Mouse (Mus musculus) limb, embryonic 15.5 days (tissue): ENCODE measurements around the gene Pum1. TPM values are rescaled to one million over a fixed set of nuclear protein-coding genes. Genes with fewer than 3 reads are reported as not detected.

ENCODE experiments used
- ATAC-seq: fragments of 200-750 bp; cut with Nextera tagmentation; 2 replicates; pipeline ENCODE4 v1.8.0; 2017; ENCODE audit warnings: low read depth, moderate TSS enrichment; ENCODE audit not compliant: insufficient number of reproducible peaks, low FRiP score, low TSS enrichment
- H3K27ac ChIP-seq: fragments of 300-500 bp; sonication (generic); 2 replicates; pipeline ENCODE4 v1.5.1; 2015; ENCODE audit warnings: moderate library complexity, mild to moderate bottlenecking, inconsistent platforms
- H3K27me3 ChIP-seq: fragments of 300-500 bp; sonication (generic); 2 replicates; pipeline ENCODE4 v1.6.1; 2015; ENCODE audit warnings: inconsistent platforms
- H3K36me3 ChIP-seq: fragments of 300-500 bp; sonication (generic); 2 replicates; pipeline ENCODE4 v1.6.1; 2015; ENCODE audit warnings: inconsistent platforms
- H3K4me1 ChIP-seq: fragments of 300-500 bp; sonication (generic); 2 replicates; pipeline ENCODE4 v1.6.1; 2015; ENCODE audit warnings: inconsistent platforms
- H3K4me2 ChIP-seq: fragments of 300-500 bp; sonication (generic); 2 replicates; pipeline ENCODE4 v1.6.1; 2015; ENCODE audit warnings: mild to moderate bottlenecking, inconsistent platforms
- H3K4me3 ChIP-seq: fragments of 300-500 bp; sonication (generic); 2 replicates; pipeline ENCODE4 v1.5.1; 2015; ENCODE audit warnings: mild to moderate bottlenecking, inconsistent platforms
- H3K9ac ChIP-seq: fragments of 300-500 bp; sonication (generic); 2 replicates; pipeline ENCODE4 v1.6.1; 2015; ENCODE audit warnings: inconsistent platforms
- H3K9me3 ChIP-seq: fragments of 300-500 bp; sonication (generic); 2 replicates; pipeline ENCODE4 v1.6.1; 2016; ENCODE audit warnings: inconsistent platforms
- WGBS: fragments of 180-500 bp; shearing (Covaris S2); methylation state at CpG from one replicate; pipeline ENCODE4 v1.1.7; 2015; 5-methylcytosine and 5-hydroxymethylcytosine counted together
- polyA plus RNA-seq: library from polyadenylated mRNA; unstranded; fragments of >200 nt; fragmentation: Nextera tagmentation; extraction: Ambion mirVana; gene quantifications from 2 replicates; pipeline ENCODE4 v1.2.1, GENCODE M21; 2015

Pum1 gene
- polyA plus RNA-seq, 1 experiment from 2014 or later = 79.4 TPM

DNA sequence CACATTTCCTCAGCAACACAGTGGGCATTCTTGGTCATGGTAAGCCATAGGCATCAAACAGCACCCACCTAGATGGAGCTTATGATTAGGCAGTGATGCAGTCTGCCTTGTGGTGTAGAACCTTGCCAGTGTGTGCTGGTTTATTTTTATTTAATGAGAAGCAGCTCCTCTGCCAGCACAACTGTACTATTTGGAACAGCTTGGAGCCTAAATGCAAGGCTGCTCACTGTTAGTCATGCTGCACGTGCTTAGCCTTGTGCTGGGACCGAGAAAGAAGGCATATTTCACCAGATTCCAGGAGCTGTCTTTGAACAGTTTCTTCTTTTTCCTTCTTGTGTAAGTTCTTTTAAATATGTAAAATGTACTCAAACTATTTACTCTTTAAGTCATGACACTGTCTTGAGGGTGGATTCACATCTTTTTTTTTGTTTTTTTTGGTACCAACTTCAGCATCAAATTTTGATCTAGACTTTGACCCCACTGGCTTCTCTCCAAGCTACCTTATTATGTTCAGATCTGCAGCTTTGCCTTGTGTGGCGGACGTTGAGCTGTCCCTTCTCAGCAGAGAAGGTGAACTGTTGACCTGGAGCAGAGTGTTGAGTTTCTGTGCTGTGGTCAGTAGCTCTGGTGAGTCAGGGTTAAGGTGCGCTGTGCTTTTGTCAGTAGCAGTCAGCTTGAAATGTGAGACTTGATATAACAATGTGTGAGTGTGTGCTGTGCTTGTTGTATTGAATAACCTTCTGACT lies 82.6 kb downstream of the Pum1 start:
- H3K27ac ChIP-seq = no peak overlapping the region
- no peak overlapping the region for H3K4me3 ChIP-seq
- no peaks in the 10 kb centered on the region for H3K9me3 ChIP-seq
- H3K4me1 ChIP-seq = no peaks in the 10 kb centered on the region
- H3K4me2 ChIP-seq = no peak overlapping the region
- H3K36me3 ChIP-seq = peaks cover 94% of the 10 kb centered on the region
- WGBS = 74% methylated on average over 5 of the region's 5 CpGs
- ATAC-seq = no peak
- H3K27me3 ChIP-seq = no peaks in the 10 kb centered on the region
- no peak overlapping the region for H3K9ac ChIP-seq

GRCm38 (mm10) chr4:130749566-130749965 lies 86.4 kb downstream of the Pum1 start:
- Histone ChIP-seq H3K4me1 (no peaks in the 10 kb centered on the region), H3K27me3 (no peaks in the 10 kb centered on the region), H3K36me3 (peaks cover 93% of the 10 kb centered on the region), H3K9me3 (no peaks in the 10 kb centered on the region), H3K27ac (no peak overlapping the region), H3K9ac (no peak overlapping the region), H3K4me3 (no peak overlapping the region), H3K4me2 (no peak overlapping the region)
- ATAC-seq = no peak
- whole genome bisulfite sequencing = 88% methylated on average over 7 of the region's 7 CpGs

- Histone ChIP-seq H3K27ac (no peak overlapping the region), H3K4me1 (no peaks in the 10 kb centered on the region), H3K4me2 (no peak overlapping the region), H3K4me3 (no peak overlapping the region), H3K9ac (no peak overlapping the region), H3K36me3 (peaks cover 83% of the 10 kb centered on the region), H3K9me3 (no peaks in the 10 kb centered on the region), H3K27me3 (no peaks in the 10 kb centered on the region)
- no peak for ATAC-seq
- WGBS = 82% methylated on average over 2 of the region's 2 CpGs
Measured at GRCm38 (mm10) chr4:130751966-130752365, 88.8 kb downstream of the Pum1 start.

GRCm38 (mm10) chr4:130752591-130752990 lies 89.5 kb downstream of the Pum1 start:
- Histone ChIP-seq H3K4me2 (no peak overlapping the region), H3K4me3 (no peak overlapping the region), H3K9ac (no peak overlapping the region), H3K4me1 (no peaks in the 10 kb centered on the region), H3K36me3 (peaks cover 82% of the 10 kb centered on the region), H3K9me3 (no peaks in the 10 kb centered on the region), H3K27ac (0 out of 2 replicates have a peak overlapping the region, but pooled peaks have one; percentile 9), H3K27me3 (no peaks in the 10 kb centered on the region)
- ATAC-seq = no peak
- WGBS = 76% methylated on average over 7 of the region's 7 CpGs

- H3K4me1 ChIP-seq = no peaks in the 10 kb centered on the region
- H3K9ac ChIP-seq = no peak overlapping the region
- H3K27ac ChIP-seq = no peak overlapping the region
- WGBS = 69% methylated on average over 5 of the region's 5 CpGs
- no peak for ATAC-seq
- H3K4me2 ChIP-seq = no peak overlapping the region
- H3K36me3 ChIP-seq = peaks cover 82% of the 10 kb centered on the region
- H3K4me3 ChIP-seq = no peak overlapping the region
- no peaks in the 10 kb centered on the region for H3K9me3 ChIP-seq
- no peaks in the 10 kb centered on the region for H3K27me3 ChIP-seq
Measured at GRCm38 (mm10) chr4:130753755-130754154, 90.6 kb downstream of the Pum1 start.

DNA sequence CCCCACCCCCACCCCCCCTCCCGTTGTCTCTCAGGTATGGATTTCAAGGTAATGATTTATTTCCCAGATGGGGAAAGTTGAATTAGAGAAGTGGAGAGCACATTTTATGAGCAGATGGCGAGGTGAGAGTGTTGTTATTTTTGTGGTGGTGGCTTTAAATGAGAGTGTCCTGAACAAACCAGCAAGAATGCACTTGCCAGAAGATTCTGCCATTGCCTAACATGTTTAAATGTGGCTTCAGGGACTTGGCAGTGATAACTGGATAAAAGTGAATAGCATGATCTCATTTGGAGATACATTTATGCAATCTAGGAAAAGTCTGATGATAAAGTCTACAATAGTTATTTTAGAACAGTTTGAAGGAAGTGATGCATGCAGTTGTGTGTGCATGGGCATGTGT lies 91.7 kb downstream of the Pum1 start:
- no peaks in the 10 kb centered on the region for H3K9me3 ChIP-seq
- H3K4me2 ChIP-seq = no peak overlapping the region
- no peak for ATAC-seq
- no peak overlapping the region for H3K27ac ChIP-seq
- H3K9ac ChIP-seq = no peak overlapping the region
- H3K27me3 ChIP-seq = no peaks in the 10 kb centered on the region
- H3K36me3 ChIP-seq = peaks cover 83% of the 10 kb centered on the region
- H3K4me3 ChIP-seq = no peak overlapping the region
- 26% methylated on average over 2 of the region's 2 CpGs for WGBS
- H3K4me1 ChIP-seq = no peaks in the 10 kb centered on the region

DNA sequence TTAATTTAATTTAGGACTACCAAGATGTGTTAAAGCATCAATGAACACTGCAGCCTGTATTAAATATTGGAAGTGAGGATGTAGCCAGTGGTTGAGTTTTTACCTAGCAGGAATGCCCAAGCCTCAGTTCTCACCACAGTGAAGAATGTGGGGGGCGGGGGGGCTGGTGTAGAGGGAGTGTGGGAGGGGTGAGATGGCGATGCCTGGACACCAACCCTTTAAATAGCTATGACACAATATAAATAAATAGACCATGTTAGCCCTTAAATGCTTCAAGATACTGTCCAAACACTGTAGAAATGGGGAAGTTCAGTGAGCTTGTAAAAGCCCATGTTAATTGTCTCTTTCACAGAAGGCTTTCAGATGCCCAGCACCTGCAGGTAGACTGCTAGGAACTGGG lies 96.8 kb downstream of the Pum1 start:
- 75% methylated on average over 2 of the region's 2 CpGs for WGBS
- Histone ChIP-seq H3K4me3 (no peak overlapping the region), H3K9me3 (no peaks in the 10 kb centered on the region), H3K4me1 (no peaks in the 10 kb centered on the region), H3K9ac (no peak overlapping the region), H3K27me3 (no peaks in the 10 kb centered on the region), H3K36me3 (peaks cover 75% of the 10 kb centered on the region), H3K4me2 (no peak overlapping the region), H3K27ac (no peak overlapping the region)
- no peak for ATAC-seq

GRCm38 (mm10) chr4:130761809-130762208 lies 98.7 kb downstream of the Pum1 start:
- ATAC-seq = no peak

DNA sequence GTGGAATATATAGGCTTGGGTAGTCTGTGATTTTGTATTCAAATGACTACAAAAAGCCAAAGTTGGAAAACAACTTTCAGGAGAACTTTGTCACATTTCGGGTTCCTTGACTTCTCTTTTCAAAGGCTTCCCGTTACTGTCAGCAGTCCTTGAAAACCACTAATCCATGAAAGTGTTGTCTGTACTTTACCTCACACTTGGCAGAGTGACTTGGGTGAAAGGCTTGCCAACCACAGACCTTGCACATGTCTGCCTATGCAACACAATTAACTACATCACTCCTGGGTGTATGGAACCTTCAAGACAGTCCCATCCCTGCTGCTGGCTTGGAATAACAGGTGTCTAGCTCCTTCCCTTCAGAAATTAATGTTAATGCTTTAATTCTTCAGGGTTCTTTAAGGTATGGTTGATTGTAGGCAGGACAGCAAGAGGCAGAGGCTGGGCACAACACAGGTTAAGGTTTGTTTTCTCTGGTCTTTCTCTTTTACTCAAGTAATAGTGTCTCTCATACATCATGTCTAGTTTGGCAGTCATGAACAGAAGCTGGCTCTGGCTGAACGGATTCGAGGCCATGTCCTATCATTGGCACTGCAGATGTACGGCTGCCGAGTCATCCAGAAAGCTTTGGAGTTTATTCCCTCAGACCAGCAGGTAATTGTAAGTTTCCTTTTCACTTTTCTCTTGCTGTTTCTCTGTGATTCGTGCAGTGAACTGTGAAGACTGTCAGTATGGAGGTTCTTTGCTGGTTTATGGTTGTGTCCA lies 102.5 kb downstream of the Pum1 start:
- no peak overlapping the region for H3K4me3 ChIP-seq
- peaks cover 88% of the 10 kb centered on the region for H3K36me3 ChIP-seq
- ATAC-seq = no peak
- H3K4me1 ChIP-seq = no peaks in the 10 kb centered on the region
- H3K9ac ChIP-seq = no peak overlapping the region
- no peak overlapping the region for H3K4me2 ChIP-seq
- no peak overlapping the region for H3K27ac ChIP-seq
- no peaks in the 10 kb centered on the region for H3K9me3 ChIP-seq
- 89% methylated on average over 7 of the region's 7 CpGs for WGBS
- H3K27me3 ChIP-seq = no peaks in the 10 kb centered on the region

More at GRCm38 (mm10) chr4:130761809-130762208, 98.7 kb downstream of the Pum1 start:
- WGBS = 83% methylated on average over 5 of the region's 5 CpGs
- no peaks in the 10 kb centered on the region for H3K27me3 ChIP-seq
- H3K9ac ChIP-seq = no peak overlapping the region
- H3K9me3 ChIP-seq = no peaks in the 10 kb centered on the region
- H3K36me3 ChIP-seq = peaks cover 84% of the 10 kb centered on the region
- no peak overlapping the region for H3K27ac ChIP-seq
- H3K4me3 ChIP-seq = no peak overlapping the region
- H3K4me2 ChIP-seq = no peak overlapping the region
- no peaks in the 10 kb centered on the region for H3K4me1 ChIP-seq

DNA sequence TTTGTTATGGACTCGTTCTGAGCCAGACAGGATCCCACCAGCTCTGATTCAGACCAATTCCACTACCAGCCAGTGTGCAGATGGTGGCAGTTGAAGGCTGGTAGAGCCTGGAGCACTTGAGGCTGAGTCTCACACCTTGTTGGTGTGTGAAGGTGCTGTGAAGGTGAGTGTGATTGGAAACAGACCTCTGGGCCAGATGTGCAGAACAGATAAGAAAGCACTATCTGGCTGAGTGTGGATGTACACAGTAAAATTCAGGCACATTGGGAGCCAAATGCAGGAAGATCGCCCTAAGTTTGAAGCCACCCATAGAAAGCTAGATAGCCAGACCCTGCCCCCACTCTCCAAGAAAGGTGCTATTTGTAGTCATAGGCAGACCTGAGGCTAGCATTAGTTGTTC lies 103.3 kb downstream of the Pum1 start:
- Histone ChIP-seq H3K27me3 (no peaks in the 10 kb centered on the region), H3K9ac (no peak overlapping the region), H3K4me2 (no peak overlapping the region), H3K27ac (no peak overlapping the region), H3K36me3 (peaks cover 87% of the 10 kb centered on the region), H3K4me1 (no peaks in the 10 kb centered on the region), H3K4me3 (no peak overlapping the region), H3K9me3 (no peaks in the 10 kb centered on the region)
- WGBS = 86% methylated on average over 2 of the region's 2 CpGs
- no peak for ATAC-seq

GRCm38 (mm10) chr4:130766926-130767325 lies 103.8 kb downstream of the Pum1 start:
- 94% methylated on average over 4 of the region's 4 CpGs for WGBS
- H3K4me2 ChIP-seq = no peak overlapping the region
- H3K4me3 ChIP-seq = no peak overlapping the region
- no peaks in the 10 kb centered on the region for H3K4me1 ChIP-seq
- H3K27ac ChIP-seq = no peak overlapping the region
- peaks cover 87% of the 10 kb centered on the region for H3K36me3 ChIP-seq
- no peak overlapping the region for H3K9ac ChIP-seq
- no peak for ATAC-seq
- H3K27me3 ChIP-seq = no peaks in the 10 kb centered on the region
- H3K9me3 ChIP-seq = no peaks in the 10 kb centered on the region

GRCm38 (mm10) chr4:130773899-130774298 lies 110.8 kb downstream of the Pum1 start:
- Histone ChIP-seq H3K9me3 (no peaks in the 10 kb centered on the region), H3K4me2 (no peak overlapping the region), H3K4me1 (0 out of 2 replicates have a peak, but pooled peaks cover 3% of the 10 kb centered on the region), H3K36me3 (peaks cover 82% of the 10 kb centered on the region), H3K4me3 (no peak overlapping the region), H3K27me3 (no peaks in the 10 kb centered on the region), H3K9ac (no peak overlapping the region), H3K27ac (no peak overlapping the region)
- 91% methylated on average over 4 of the region's 4 CpGs for WGBS
- no peak for ATAC-seq
